Mouse (Mus musculus) myocyte (in vitro differentiated cells): ENCODE results near the gene Baz2a.

Experiments used
- CEBPB ChIP-seq: IDR thresholded peaks from 2 replicates; pipeline ENCODE4 v1.6.1; 2011; ENCODE audit warnings: mild to moderate bottlenecking, moderate library complexity; ENCODE audit not compliant: poor library complexity, insufficient read depth, severe bottlenecking
- E2F4 ChIP-seq: IDR thresholded peaks from one replicate; pipeline ENCODE4 v1.6.1; 2011; ENCODE audit warnings: mild to moderate bottlenecking, control low read depth, moderate library complexity; ENCODE audit not compliant: insufficient read depth
- MAX ChIP-seq: IDR thresholded peaks from one replicate; pipeline ENCODE4 v1.6.1; 2011; ENCODE audit warnings: low read depth, mild to moderate bottlenecking, control low read depth
- MYOD1 ChIP-seq, 3 experiments: IDR thresholded peaks; one replicate each; pipeline ENCODE4 v1.6.1; 2011; ENCODE audit warnings: control low read depth in 2 of 3, low read depth in 2 of 3, mild to moderate bottlenecking in 2 of 3, moderate library complexity in 1 of 3; ENCODE audit not compliant: insufficient read length in 2 of 3, control insufficient read depth in 1 of 3
- MYOG ChIP-seq, 3 experiments: IDR thresholded peaks; one replicate each; pipeline ENCODE4 v1.6.1; 2011; ENCODE audit warnings: control low read depth in 2 of 3, low read depth in 2 of 3, mild to moderate bottlenecking in 2 of 3; ENCODE audit not compliant: insufficient read length in 2 of 3, control insufficient read depth in 1 of 3, insufficient read depth in 1 of 3
- POLR2A ChIP-seq: IDR thresholded peaks from one replicate; pipeline ENCODE4 v1.6.1; 2011; ENCODE audit warnings: low read depth, mild to moderate bottlenecking, control low read depth, moderate library complexity; ENCODE audit not compliant: insufficient read length
- POLR2AphosphoS2 ChIP-seq: IDR thresholded peaks from one replicate; pipeline ENCODE4 v1.6.1; 2011; ENCODE audit warnings: low read depth, control low read depth; ENCODE audit not compliant: insufficient read length
- REST ChIP-seq: IDR thresholded peaks from one replicate; pipeline ENCODE4 v1.6.1; 2011; ENCODE audit warnings: mild to moderate bottlenecking, control low read depth, moderate library complexity; ENCODE audit not compliant: insufficient read depth, insufficient read length
- SRF ChIP-seq: IDR thresholded peaks from one replicate; pipeline ENCODE4 v1.6.1; 2011; ENCODE audit warnings: low read depth; ENCODE audit not compliant: control insufficient read depth, insufficient read length
- TCF12 ChIP-seq: IDR thresholded peaks from one replicate; pipeline ENCODE4 v1.6.1; 2011; ENCODE audit warnings: mild to moderate bottlenecking, control low read depth; ENCODE audit not compliant: poor library complexity, insufficient read depth, severe bottlenecking
- TCF3 ChIP-seq: IDR thresholded peaks from one replicate; pipeline ENCODE4 v1.6.1; 2011; ENCODE audit warnings: low read depth, control low read depth; ENCODE audit not compliant: insufficient read length
- USF1 ChIP-seq: IDR thresholded peaks from one replicate; pipeline ENCODE4 v1.6.1; 2011; ENCODE audit warnings: low read depth, mild to moderate bottlenecking, control low read depth, moderate library complexity

DNA sequence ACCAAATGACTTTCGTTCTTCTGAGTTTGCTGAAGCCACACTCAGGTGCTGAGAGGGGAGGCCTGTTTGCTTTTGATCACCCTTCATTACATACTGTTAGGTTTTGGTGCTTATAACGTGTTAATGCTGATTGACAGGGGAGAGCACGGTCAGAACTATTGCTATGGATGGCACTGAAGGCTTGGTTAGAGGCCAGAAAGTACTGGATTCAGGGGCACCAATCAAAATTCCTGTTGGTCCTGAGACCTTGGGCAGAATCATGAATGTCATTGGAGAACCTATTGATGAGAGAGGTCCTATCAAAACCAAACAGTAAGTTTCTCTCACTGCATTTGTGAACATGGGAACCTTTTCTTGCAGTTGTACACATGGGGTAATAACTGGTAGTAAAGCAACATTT, 7.2 kb upstream of the Baz2a start:
- TF ChIP-seq MYOG (IDR thresholded peaks at IDR 0.05; ENCODE audit: control insufficient read depth in 1 of 3, insufficient read depth in 1 of 3, insufficient read length in 2 of 3, low read depth in 2 of 3) = no peak
- no peak for TF ChIP-seq E2F4
- TF ChIP-seq MYOD1 (IDR thresholded peaks at IDR 0.05; ENCODE audit: control insufficient read depth in 1 of 3, insufficient read length in 2 of 3, low read depth in 2 of 3) = no peak
- TF ChIP-seq POLR2A = peak; percentile 3
- TF ChIP-seq TCF12 = no peak
- TF ChIP-seq TCF3 = no peak
- TF ChIP-seq USF1 = no peak
- no peak for TF ChIP-seq MAX
- TF ChIP-seq POLR2AphosphoS2 = no peak
- TF ChIP-seq CEBPB = no peak
- no peak for TF ChIP-seq REST
- no peak for TF ChIP-seq SRF
